Mouse (Mus musculus): ENCODE results near the gene Spata21. TPM values are rescaled to one million over a fixed set of nuclear protein-coding genes. Genes with fewer than 3 reads are reported as not detected.

Spata21 gene
- polyA plus RNA-seq, 1 experiment: not detected

DNA sequence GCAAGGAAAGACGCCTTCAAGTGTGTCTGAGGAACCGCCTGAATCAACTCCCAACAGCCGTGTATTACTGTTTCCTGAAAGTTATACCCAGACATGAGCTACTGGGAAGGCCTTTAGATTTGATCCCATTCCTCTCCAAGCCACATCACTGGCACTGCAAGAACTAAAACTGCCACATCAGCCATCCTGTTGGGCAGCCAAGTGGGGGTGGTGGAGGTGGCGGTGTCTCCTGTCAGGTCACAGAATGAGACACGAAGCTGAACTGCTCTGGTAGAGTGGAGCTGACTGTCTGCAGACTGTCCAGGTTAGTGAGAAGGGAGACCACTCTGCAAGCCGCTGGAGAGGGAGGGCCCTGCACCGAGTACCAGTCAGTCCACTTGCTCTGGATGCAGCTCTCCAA is 34.5 kb downstream of the Spata21 start:
- Histone ChIP-seq H3K27me3 (ENCODE audit: control insufficient read depth, insufficient read depth, insufficient read length) (no peaks in the 10 kb centered on the region), H3K4me3 (ENCODE audit: insufficient read depth, poor library complexity, severe bottlenecking) (no peak overlapping the region), H3K79me3 (ENCODE audit: low read depth) (peaks cover 83% of the 10 kb centered on the region), H3K36me3 (ENCODE audit: control insufficient read depth, insufficient read depth) (peaks cover 35% of the 10 kb centered on the region), H3ac (ENCODE audit: control insufficient read depth, insufficient read length, low read depth) (no peak overlapping the region), H3K79me2 (ENCODE audit: control insufficient read depth, insufficient read depth) (peaks cover 100% of the 10 kb centered on the region)
- TF ChIP-seq FOSL1 (IDR thresholded peaks at IDR 0.05; ENCODE audit: insufficient read depth, low read length, poor library complexity, severe bottlenecking): no peak
- TF ChIP-seq MYOG (IDR thresholded peaks at IDR 0.05; ENCODE audit: control insufficient read depth, extremely low read depth, insufficient read length): no peak

DNA sequence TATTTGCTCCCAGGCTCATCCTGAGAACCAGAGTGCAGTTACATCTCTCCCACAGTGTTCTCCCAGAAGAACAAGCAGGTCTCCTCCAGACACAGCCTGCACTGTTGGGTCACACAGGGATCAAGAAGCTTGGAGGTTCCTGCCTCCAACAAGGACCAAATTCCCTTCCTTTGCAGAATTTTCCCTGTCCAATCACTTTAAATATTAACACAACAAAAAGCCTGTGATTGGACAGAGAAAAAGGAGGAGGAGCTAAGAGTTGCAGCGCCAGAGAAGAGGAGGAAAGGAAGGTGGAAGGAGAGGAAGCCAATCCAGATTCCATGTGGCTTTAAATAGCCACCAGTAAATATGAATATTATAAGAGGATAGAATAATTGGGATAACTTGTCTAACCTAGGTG is 34.9 kb downstream of the Spata21 start:
- Histone ChIP-seq H3K79me3 (ENCODE audit: low read depth) (peaks cover 86% of the 10 kb centered on the region), H3ac (ENCODE audit: control insufficient read depth, insufficient read length, low read depth) (no peak overlapping the region), H3K79me2 (ENCODE audit: control insufficient read depth, insufficient read depth) (peaks cover 100% of the 10 kb centered on the region), H3K27me3 (ENCODE audit: control insufficient read depth, insufficient read depth, insufficient read length) (no peaks in the 10 kb centered on the region), H3K36me3 (ENCODE audit: control insufficient read depth, insufficient read depth) (peaks cover 32% of the 10 kb centered on the region), H3K4me3 (ENCODE audit: insufficient read depth, poor library complexity, severe bottlenecking) (no peak overlapping the region)
- TF ChIP-seq MAX (IDR thresholded peaks at IDR 0.05): no peak
- TF ChIP-seq CTCF (IDR thresholded peaks at IDR 0.05; ENCODE audit: control insufficient read depth, insufficient read depth, insufficient read length): no peak
- no peak for TF ChIP-seq FOSL1 (IDR thresholded peaks at IDR 0.05; ENCODE audit: insufficient read depth, low read length, poor library complexity, severe bottlenecking)
- no peak for TF ChIP-seq MYOD1 (IDR thresholded peaks at IDR 0.05; ENCODE audit: control insufficient read depth, insufficient read length, low read depth)
- no peak for TF ChIP-seq USF1 (IDR thresholded peaks at IDR 0.05; ENCODE audit: low read depth)
- TF ChIP-seq MYOG (IDR thresholded peaks at IDR 0.05; ENCODE audit: control insufficient read depth, extremely low read depth, insufficient read length): no peak
- TF ChIP-seq CEBPB (IDR thresholded peaks at IDR 0.05; ENCODE audit: low read depth): no peak

DNA sequence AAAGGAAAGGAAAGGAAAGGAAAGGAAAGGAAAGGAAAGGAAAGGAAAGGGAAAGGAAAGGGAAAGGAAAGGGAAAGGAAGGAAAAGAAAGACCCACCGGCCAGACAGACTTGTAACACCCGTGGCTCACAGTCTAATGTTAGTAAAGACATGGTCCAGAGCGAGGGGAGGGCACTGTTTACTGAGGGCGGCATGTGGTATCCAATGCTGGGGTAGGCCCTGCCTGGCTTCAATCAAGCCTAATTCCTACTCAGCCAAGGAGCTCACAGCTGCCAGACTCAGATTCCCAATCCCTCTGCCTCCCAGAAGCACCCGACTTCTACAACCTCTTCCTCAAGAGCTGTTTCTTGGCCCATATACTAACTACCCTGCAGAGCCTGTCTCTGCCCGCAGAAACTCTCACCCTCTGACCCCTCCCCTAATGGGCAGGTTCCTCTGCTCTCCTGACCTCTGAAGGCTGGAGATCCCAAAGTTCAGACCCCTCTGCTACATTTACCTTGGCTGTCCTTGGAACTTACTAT is 41.1 kb downstream of the Spata21 start:
- Histone ChIP-seq H3K4me3 (ENCODE audit: insufficient read depth, poor library complexity, severe bottlenecking) (no peak overlapping the region), H3K79me2 (ENCODE audit: control insufficient read depth, insufficient read depth) (peaks cover 100% of the 10 kb centered on the region), H3K79me3 (ENCODE audit: low read depth) (peaks cover 93% of the 10 kb centered on the region), H3K27me3 (ENCODE audit: control insufficient read depth, insufficient read depth, insufficient read length) (no peaks in the 10 kb centered on the region), H3K36me3 (ENCODE audit: control insufficient read depth, insufficient read depth) (peaks cover 34% of the 10 kb centered on the region), H3ac (ENCODE audit: control insufficient read depth, insufficient read length, low read depth) (no peak overlapping the region)
- no peak for TF ChIP-seq MAX (IDR thresholded peaks at IDR 0.05)
- TF ChIP-seq MYOG (IDR thresholded peaks at IDR 0.05; ENCODE audit: control insufficient read depth, extremely low read depth, insufficient read length): no peak
- TF ChIP-seq CEBPB (IDR thresholded peaks at IDR 0.05; ENCODE audit: low read depth): no peak
- TF ChIP-seq USF1 (IDR thresholded peaks at IDR 0.05; ENCODE audit: low read depth): no peak
- TF ChIP-seq CTCF (IDR thresholded peaks at IDR 0.05; ENCODE audit: control insufficient read depth, insufficient read depth, insufficient read length): no peak
- no peak for TF ChIP-seq FOSL1 (IDR thresholded peaks at IDR 0.05; ENCODE audit: insufficient read depth, low read length, poor library complexity, severe bottlenecking)
- no peak for TF ChIP-seq MYOD1 (IDR thresholded peaks at IDR 0.05; ENCODE audit: control insufficient read depth, insufficient read length, low read depth)

DNA sequence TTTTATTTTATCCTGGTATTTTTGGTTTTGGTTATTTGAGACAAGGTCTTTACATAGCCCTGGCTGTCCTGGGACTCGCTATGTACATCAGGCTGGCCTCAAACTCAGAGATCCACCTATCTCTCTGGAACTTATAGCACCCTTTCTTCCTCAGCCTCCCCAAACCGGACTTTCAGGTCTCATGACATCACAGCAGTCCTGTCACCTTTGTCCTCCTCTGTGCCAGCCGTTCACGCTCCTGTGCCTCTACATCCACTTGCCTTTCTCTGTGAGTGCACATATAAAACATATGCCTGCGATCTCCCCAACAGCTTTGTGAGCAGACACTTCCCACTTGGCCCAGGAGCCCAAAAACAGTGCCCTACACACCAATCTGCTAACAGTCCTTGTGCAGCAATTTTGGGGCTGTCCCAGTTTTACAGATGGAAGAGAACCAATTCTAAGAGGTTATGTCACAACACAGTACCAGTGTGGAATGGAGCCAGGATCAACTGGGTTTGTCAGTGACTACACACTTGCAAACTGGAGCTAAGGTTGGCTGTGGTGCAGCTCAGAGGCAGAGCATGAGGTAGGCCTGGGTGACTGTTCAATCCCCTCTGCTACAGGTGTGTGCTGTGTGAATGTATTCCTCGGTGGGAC is 42.7 kb downstream of the Spata21 start:
- no peaks in the 10 kb centered on the region for H3K27me3 ChIP-seq (ENCODE audit: control insufficient read depth, insufficient read depth, insufficient read length)
- H3K4me3 ChIP-seq (ENCODE audit: insufficient read depth, poor library complexity, severe bottlenecking): no peak overlapping the region
- H3K79me3 ChIP-seq (ENCODE audit: low read depth): peaks cover 92% of the 10 kb centered on the region
- peaks cover 100% of the 10 kb centered on the region for H3K79me2 ChIP-seq (ENCODE audit: control insufficient read depth, insufficient read depth)
- H3ac ChIP-seq (ENCODE audit: control insufficient read depth, insufficient read length, low read depth): no peak overlapping the region
- peaks cover 31% of the 10 kb centered on the region for H3K36me3 ChIP-seq (ENCODE audit: control insufficient read depth, insufficient read depth)
- TF ChIP-seq USF1 (IDR thresholded peaks at IDR 0.05; ENCODE audit: low read depth) (no peak), CTCF (IDR thresholded peaks at IDR 0.05; ENCODE audit: control insufficient read depth, insufficient read depth, insufficient read length) (no peak), MYOD1 (IDR thresholded peaks at IDR 0.05; ENCODE audit: control insufficient read depth, insufficient read length, low read depth) (no peak), CEBPB (IDR thresholded peaks at IDR 0.05; ENCODE audit: low read depth) (no peak), MYOG (IDR thresholded peaks at IDR 0.05; ENCODE audit: control insufficient read depth, extremely low read depth, insufficient read length) (no peak), FOSL1 (IDR thresholded peaks at IDR 0.05; ENCODE audit: insufficient read depth, low read length, poor library complexity, severe bottlenecking) (no peak)

DNA sequence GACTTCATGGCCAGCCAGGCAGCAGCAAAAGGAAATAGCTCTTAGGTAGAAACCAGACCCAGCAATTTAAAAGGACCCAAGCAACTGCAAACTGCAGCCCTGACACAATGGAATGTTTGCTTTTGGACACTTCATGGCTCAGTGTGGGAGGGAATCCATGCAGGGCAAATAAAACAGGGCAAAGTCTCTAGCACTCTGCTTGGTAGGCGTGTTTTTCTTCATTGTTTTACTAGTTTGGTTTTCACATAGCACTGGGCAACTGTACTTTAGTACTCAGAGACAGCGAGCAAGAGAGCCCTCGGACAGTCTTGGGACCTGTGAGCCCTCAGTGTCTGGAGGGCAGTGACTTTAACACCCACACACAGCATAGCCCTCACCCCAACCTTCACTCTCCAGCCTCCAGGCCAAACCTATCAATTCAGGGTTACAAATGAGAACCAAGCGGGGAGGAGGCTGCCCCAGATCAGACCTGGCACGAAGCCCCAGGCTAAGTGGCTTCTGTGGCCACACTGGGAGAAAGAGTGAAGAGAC is 43.5 kb downstream of the Spata21 start:
- peaks cover 100% of the 10 kb centered on the region for H3K79me2 ChIP-seq (ENCODE audit: control insufficient read depth, insufficient read depth)
- H3K79me3 ChIP-seq (ENCODE audit: low read depth): peaks cover 92% of the 10 kb centered on the region
- no peak overlapping the region for H3ac ChIP-seq (ENCODE audit: control insufficient read depth, insufficient read length, low read depth)
- H3K4me3 ChIP-seq (ENCODE audit: insufficient read depth, poor library complexity, severe bottlenecking): no peak overlapping the region
- H3K27me3 ChIP-seq (ENCODE audit: control insufficient read depth, insufficient read depth, insufficient read length): no peaks in the 10 kb centered on the region
- no peak for TF ChIP-seq USF1 (IDR thresholded peaks at IDR 0.05; ENCODE audit: low read depth)
- TF ChIP-seq MYOG (IDR thresholded peaks at IDR 0.05; ENCODE audit: control insufficient read depth, extremely low read depth, insufficient read length): no peak
- TF ChIP-seq FOSL1 (IDR thresholded peaks at IDR 0.05; ENCODE audit: insufficient read depth, low read length, poor library complexity, severe bottlenecking): no peak
- TF ChIP-seq CEBPB (IDR thresholded peaks at IDR 0.05; ENCODE audit: low read depth): no peak
- TF ChIP-seq MYOD1 (IDR thresholded peaks at IDR 0.05; ENCODE audit: control insufficient read depth, insufficient read length, low read depth): no peak
- TF ChIP-seq MAX (IDR thresholded peaks at IDR 0.05): no peak
- TF ChIP-seq CTCF (IDR thresholded peaks at IDR 0.05; ENCODE audit: control insufficient read depth, insufficient read depth, insufficient read length): no peak
- peaks cover 26% of the 10 kb centered on the region for H3K36me3 ChIP-seq (ENCODE audit: control insufficient read depth, insufficient read depth)

Data from C2C12 (cell line).